Mouse (Mus musculus) mouse trophoblast stem cell (cell line): ENCODE data around the gene Sf3a2.

Experiments used
- in situ Hi-C, 2 experiments: fragments of 300-500 bp; cut with MseI, MboI; formaldehyde crosslinking; loops; 2 replicates in 1 of 2; 3 replicates in 1 of 2; pipeline ENCODE4 v1.15.1; 2025

Sf3a2 gene

DNA sequence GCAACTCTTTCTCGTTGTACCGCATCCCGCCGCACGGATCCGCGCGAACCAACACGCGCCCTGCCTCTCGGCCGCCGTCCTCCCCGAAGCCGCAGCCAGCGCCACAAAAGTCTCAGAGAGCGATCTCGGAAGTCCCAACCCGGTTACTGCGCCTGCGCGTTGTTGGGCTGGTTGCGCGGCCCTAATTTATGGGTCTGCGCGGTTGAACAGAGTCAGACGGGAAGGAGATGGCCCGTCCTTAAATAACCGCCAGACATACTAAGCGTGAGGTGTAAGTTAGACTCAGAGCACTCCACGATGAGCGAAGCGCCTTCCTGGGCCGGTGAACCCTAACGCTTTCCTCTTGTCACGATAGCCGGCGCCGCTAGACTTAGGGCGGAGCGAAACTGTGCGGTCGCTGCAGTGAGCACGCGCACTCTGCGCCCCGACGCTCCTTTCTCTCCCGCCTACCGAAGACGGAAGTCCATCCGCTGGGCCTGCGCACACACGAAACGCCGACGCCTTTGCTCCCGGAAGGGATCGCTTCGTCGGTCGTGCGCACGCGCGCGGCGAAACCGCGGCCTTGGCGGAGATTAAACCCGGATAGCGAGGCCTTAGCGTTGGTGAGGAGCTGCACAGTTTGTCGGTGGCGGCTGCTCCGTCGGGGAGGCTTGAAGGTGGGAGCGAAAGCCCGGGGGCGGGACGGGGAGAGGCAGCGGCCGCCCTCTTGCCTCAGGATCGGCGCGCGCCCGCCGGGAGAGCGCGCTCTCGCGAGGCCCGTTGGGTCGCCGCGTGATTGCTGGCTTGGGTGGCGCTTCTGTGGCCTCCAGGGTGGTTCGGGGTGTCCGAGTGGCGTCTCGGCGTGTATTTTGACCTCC lies at the start of gene Sf3a2, which contains the start of gene Plekhj1:
TSS of gene Sf3a2 (plus strand) at position 49 of the 857 bp plus-strand sequence.
TSS of gene Plekhj1 (minus strand) at position 477 of the 857 bp plus-strand sequence.
- in situ Hi-C loops: no loop called here

DNA sequence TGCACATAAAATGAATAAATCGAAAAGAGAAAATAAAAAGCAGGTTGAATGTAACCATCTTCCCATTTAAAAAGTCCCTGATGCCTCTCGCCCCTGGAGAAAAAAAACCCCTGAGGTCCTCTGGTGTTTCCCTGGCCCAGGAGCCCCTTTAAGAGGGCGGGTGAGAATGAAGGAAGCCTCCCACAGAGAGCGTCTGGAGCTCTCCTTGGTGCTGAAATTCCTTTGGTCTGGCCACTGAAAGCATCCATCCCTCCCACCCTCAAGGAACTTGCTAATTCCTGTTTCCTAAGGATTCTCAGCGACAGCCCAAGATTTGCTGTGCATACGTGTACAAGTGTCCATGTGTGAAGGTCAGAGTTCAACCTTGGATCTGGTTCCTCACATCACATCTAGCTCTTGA lies 49.4 kb upstream of the Sf3a2 start:
- in situ Hi-C loops: loop anchor here in 1 of 2 experiments (10.0 kb wide), 1 partner anchor 126 kb away; the partner anchor contains the start of gene Tmprss9

DNA sequence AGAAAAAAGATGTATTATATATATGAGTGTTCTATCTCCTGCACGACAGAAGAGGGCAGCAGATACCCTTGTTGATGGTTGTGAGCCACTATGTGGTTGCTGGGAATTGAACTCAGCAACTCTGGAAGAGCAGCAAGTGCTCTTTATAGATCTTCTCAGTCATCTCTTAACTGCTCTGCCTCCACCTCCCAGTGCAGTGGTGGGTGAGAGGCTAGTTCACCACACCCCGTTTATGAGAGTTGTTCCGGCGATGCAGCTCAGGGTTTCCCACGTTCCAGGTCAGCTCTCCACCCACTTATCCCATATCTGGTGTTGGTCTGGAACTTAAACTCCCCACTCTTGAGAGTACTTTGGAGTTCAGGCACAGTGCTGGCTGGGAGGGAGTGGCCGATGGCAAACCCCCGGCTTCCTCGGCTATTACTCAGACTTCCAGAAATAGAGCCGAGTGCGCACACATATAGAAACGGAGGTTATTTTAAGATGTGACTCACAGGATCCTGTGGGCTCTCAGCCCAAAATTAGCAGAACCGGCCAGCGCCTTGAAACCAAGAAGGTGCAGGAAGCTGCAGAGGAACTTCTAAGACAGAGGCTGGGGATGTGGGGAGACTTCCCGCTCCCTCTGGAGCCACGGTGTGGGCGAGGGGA lies 46.7 kb upstream of the Sf3a2 start:
- in situ Hi-C loops: no loop called here

DNA sequence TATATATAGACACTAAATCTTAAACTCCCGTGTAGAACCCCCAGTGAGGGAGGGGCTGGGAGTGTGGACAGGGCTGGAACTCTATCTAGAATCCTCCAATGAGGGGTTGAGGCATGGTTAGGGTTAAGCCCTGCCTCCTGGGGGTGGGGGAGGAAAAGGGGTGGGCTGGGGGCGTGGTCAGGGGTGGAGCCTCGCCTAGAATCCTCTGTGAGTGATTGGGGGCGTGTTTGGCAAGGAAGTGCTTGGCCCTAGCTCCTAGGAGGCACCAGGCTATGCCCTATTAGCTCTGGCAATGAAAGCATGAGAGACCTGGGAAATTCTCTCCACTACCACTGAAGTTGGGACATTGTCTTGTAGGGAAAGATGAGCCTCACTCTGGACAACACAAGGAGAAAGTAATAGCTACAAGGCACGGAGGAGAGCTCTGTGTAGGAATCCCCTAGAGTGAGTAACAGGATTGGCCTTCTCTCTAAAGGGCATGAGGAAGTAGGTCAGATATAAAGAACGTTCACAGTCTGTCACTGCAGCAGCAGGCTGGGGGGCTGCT lies 45.8 kb upstream of the Sf3a2 start:
- in situ Hi-C loops: no loop called here

DNA sequence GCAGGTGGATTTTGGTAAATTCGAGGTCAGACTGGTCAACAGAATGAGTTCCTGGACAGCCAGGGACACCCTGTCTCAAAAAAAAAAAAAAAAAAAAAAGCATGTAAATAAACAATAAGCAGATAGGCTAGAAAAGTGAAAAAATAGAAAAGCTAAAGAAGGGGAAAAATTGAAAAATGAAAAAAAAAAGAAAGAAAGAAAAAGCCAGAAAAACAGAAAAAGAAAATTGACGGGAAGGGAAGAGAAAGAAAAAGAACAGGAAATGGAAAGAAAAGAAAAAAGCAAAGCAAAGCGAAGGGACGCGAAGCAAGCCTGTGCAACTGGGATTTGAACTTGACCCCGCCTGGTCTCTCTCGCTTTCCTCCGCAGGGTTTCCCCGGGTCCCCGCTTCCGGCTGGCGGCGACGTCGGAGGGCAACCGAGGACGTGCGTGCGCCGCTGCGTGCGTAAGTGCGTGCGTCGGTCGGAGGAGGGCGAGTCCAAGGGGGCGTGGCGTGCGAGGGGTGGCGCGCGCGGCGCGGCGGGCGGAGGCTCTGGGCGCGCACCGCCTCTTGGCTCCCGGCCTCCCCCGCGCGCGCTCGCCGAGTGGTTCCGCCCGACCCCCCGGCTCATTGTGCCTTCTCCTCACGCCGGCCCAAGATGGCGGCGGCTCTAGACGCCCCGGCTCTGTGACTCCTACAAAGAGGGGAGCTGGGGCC lies 43.3 kb upstream of the Sf3a2 start, which contains the start of gene Dot1l:
TSS of gene Dot1l (plus strand) at position 613 of the 697 bp plus-strand sequence.
- in situ Hi-C loops: no loop called here

DNA sequence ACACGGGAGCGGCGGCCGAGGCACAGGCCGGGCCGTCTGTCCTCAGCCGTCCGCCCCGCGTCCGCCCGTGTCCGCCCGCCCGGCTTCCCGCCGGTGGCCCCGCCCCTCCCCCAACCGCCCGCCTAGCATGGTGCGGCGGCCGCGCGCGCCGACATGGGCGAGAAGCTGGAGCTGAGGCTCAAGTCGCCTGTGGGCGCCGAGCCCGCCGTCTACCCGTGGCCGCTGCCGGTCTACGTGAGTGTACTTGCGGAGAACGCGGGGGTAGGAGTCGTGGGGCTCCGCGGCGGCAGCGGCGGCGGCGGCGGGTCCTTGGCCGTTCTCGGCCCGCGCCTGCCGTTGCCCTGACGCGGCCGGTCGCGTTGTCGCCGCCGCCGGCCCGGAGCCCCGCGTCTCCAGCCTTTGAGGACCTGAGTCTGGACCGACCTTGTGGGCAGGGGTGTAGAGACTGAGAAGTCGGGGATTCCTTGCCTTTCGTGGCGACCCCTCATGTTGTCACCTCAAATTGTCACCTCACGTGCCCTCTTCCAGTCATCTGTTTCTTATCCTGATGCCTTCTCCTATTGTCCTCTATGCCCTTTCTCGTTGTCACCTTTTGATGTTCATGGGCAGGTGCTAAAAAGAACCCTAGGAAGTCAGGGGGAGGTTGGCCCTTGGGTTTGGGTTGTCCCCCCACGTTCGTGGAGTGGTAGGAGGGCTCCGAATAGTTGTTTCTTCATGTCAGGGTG lies 42.5 kb upstream of the Sf3a2 start:
- in situ Hi-C loops: no loop called here

DNA sequence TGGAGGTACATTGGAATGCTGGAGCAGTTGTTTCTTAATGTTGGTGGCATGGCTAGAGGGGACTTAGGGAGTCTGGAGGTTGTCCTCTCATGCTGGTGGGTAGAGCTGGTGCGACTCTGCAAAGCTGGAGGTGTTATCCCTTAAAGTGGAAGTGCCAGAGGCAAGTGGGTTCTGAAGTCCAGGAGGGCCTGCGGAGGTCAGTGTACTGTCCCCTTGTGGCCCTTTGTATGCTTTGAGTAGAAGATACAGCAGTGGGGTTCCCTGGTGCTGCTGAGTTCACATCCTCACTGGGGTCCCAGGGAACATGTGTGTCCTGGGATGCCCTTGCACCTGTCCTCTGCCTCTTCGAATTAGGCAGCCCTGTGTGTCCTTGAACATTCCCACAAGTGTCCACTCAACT lies 41.9 kb upstream of the Sf3a2 start:
- in situ Hi-C loops: no loop called here

DNA sequence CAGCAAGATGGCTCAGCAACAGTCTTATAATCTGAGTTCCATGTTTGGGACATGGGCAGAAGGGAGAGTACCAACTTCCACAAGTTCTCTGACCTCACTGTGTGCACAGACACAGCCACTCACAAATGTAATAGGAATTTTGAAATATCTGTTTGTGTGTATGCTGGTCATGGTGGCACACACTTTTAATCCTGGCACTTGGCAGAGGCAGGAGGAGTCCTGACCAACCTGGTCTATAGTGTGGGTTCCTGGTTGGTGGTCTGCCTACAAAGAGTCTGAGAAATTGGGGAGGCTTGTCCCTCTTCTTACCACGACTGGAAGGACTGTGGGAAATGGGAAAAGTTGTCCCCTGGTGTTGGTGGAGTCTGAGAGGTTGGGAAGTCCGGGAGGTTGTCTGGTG lies 41.5 kb upstream of the Sf3a2 start:
- in situ Hi-C loops: no loop called here

DNA sequence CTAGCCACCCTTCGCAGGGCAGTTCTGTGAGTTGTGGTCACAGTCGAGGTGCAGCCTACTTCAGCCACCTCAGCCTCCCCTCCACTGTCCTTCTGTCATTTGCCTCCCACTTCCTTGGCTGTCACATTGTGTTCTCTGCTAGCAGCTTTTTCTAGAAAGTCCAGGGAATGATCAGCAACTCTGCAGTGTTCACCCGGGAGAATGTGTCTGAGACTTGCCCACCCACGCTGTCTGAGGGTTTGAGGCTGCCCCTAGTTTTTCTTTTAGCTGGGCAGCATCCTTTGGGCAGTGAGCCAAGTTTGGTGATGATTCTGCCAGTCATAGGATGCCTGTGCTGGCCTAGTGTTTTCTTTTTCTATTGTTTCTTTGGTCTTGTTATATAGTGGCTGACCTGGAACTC lies 41.0 kb upstream of the Sf3a2 start:
- in situ Hi-C loops: no loop called here

DNA sequence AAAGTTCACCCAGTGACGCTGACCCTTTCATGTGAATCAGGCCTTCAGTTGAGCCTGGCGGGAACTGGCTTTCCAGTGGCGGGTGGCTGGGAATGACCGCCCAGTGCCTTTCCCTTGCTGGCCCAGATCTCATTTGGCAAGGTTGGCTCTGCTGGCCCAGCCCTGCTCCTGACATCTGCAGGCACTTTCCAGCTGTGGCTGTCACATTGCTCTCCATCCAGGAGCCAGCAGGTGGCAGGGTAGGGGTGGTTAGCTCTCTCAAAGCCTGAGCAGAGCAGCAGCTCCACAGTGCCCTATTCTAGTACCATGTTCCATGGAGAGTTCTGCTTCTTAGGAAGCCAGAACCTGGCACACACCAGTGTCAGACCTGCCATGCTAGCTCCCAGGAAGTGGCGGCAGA lies 40.3 kb upstream of the Sf3a2 start:
- in situ Hi-C loops: no loop called here

DNA sequence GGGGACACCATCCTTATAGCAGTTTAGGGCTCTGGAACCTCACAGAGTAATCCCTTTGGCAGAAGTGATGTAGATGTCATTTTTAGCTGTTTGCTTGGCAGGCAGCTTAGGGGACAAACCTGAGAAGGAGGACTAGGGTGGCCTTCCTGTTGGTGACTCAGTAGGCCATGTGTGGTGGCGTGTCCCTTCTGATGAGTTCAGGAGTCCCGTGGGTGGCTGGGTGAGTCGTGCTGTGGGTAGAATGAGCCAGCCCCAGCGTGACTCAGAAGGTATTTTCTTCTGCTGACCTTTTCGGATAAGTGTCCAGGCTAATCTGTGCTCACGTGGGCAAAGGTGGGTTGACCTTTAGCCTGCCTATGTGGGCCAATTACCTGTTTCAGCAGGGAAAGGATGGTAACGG lies 39.3 kb upstream of the Sf3a2 start:
- in situ Hi-C loops: no loop called here

DNA sequence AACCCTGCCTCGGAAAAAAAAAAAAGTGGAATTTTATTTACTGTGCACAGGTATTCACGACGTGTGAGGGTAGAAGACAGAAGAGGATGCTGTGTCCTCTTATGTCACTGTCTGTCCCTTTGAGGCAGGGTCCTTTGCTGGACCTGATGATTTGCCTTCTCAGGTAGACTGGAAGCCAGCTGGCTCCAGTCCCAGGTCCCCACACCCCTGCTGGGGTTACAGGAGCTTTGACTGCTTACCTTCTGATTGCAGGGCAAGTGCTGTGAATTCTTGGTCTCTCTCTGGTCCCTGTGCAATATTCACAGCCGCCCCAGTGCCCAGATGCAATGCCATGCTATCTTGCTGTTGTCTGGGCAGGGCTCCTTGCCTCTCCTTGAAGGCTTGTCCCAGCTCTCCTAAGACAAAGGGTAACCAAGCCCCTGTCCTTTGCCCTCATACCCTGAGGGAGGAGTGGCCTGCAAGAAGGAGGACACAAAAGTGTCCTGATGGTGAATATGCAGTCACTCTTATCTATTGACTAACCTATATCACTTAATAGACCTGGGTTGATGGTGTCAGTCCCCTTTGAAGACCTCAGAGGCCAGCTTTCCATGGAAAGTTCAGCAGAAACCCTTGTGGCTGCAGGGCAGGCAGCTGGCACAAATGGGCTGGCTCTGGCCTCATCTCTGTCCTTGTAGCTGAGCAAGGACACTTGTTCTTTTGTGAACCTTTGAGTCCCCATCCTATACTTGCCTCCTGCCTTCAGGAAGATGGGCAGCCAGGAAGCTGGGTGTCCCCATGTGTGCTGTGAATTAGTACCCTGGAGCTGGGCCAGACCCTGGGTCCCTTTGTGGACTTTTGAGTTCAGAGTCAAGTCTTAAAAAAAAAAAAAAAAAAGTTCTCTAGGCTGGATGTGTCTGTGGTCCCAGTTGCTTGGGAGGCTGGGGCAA lies 37.1 kb upstream of the Sf3a2 start:
- in situ Hi-C loops: no loop called here

DNA sequence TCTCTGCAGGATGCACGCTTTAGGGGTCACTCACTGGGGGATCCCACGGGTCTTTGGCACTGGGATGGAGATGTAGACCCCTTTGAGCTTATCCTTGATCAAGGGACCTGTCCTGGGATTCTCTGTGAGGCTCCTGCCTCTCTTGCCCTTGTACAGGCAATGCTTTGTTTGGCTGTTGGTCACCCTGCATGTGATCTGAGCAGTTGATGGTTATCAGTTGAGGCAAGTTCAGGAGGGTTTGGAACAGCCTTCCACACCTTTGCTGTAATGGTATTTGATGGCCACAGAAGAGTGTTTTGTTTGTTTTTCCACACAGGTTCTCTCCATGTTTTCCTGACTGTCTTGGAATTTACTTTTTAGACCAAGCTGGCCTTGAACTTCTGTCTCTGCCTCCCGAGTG lies 36.2 kb upstream of the Sf3a2 start:
- in situ Hi-C loops: no loop called here

DNA sequence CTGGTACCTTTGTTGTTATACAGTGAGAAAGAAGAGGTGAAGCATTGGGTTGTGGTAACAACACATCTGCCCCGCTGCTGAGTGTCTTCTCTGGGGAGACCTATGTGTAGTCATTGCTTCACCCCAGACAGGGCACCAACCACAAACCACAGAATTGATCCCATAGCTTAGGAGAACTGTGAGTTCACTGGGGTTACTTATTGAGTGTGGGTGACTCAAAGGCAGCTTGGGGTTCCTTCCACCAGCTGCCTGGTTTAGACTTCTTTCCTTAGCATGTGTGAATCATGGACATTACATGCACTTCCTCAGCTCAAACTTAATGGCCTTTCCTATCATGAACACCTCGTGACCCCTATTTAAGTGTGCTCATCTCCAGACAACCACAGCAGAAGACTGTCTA lies 34.5 kb upstream of the Sf3a2 start:
- in situ Hi-C loops: no loop called here

DNA sequence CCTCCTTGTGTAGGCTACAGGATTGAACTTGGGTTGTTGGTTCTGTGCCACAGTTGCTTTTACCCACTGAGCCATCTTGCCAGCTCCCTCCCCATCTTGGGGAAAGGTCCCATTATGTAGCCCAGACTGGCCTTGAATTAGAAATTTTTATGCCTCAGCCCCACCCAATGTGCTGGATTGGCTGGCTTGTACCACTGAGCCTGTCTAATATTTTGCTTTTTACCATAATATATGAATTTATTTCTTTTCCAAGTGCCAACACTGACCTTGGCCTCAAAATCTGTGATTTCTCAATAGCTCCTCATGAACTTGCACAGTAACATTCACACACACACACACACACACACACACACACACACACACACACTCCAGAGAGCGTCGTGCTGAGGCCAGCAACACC lies 32.3 kb upstream of the Sf3a2 start:
- in situ Hi-C loops: no loop called here

DNA sequence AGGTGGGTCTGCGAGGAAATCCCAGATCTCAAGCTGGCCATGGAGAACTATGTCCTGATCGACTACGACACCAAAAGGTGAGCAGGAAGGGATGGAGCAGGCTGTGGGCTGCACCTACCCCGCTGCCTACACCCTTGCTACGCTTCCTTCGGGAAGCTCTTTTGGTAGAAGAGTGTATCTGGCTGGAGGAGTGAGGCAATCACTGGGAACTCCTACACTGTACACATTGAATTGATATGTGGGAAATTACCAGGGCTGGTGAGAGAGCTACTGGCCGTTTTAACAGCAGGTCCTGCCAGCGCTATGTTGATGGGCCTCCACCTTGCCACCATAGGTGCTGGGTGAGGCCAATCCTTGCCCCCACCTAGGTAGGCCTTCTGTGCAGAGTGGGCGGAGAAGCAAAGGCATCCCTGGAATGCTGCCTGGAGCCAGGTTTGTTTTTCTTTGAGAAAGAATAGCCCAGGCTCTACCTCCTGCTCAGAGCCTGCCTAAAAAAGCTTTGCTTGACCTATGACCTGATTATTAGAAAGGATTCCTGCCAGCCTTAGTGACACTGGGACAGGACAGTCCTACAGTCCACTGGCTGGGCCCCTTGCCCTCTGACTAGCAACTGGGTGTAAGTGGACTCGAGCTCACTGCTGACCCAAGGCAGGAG lies 31.7 kb upstream of the Sf3a2 start:
- in situ Hi-C loops: no loop called here

DNA sequence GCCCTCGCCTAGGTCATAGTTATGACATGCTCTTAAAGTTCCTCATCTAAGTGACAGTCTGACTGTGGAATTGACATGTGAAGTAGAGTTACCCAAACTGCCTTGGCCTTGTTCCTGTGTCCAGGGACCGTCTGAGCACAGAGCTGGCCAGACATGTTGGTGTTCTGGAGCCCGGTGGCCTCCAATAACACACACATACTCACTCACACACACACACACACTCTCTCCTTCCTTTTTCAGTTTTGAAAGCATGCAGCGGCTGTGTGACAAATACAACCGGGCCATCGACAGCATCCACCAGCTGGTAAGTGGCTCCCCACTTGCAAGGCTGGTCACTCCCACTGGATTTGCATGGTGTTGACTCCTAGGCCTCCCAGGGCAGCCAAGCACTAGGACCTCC lies 29.6 kb upstream of the Sf3a2 start:
- in situ Hi-C loops: no loop called here

DNA sequence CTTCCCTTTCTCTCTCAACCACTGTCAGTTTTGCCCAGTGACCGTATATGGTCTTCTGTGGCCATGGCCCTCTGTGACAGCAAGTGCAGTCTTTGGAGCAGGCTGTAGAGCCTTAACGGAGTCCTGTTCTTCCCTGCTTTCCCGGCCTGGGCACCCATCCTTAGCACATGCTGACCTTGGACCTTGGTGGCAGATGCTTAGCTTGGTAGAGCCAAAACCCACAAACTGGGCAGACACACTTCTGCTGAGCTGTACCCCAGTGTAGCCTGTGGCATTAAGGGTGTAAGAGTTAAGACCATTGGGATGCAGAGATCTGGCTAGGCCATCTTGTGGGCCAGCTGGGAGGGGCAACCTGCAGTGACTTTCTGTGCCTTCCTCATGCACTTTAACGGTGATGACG lies 24.2 kb upstream of the Sf3a2 start:
- in situ Hi-C loops: no loop called here

DNA sequence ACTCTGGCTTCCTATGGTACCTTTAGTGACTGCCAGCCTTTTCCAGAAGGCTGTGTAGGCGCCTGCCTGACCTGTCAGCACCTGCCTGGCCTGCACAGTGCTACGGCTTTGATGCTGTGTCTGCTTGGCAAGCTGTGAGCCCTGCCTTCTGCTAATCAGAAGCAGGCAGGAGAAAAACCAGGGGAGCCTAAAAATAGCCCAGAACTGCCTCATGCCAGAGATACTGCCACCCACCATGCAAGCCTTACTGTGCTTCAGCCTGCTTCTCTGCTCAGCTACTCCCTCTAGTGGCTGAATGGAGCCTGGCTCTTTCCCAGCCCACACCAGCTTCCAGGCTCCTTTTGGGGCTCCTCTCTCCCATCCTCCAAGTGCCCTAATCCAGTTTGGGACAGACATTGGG lies 23.4 kb upstream of the Sf3a2 start:
- in situ Hi-C loops: no loop called here

DNA sequence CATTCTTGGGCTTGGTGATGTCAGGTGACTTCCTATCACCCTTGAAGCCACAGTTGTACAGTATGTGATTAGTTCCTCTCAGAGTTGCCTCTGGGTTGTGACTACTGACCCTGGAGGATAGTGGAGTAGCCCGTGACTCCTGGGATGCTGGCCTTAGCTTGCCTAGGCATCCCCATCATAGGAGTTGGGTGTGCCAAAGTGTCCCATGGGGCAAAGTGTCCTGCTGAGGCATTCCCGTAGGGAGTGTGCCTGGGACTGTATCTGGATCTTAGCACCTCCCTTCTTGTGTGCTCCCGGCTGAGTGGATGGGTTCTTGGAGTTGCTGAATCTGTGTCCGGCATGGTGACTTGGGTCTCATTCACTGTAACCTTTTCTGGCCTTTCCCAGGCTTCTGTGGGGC lies 23.0 kb upstream of the Sf3a2 start:
- in situ Hi-C loops: no loop called here
